Mouse (Mus musculus): Measurements from ENCODE around the gene Wbp2. TPM values are rescaled to one million over a fixed set of nuclear protein-coding genes. Genes with fewer than 3 reads are reported as not detected.
"Not testable (repeated sequence)": the region's sequence is repeated elsewhere in the genome, so short reads cannot be mapped to it uniquely, and the experiment has no call there.

Gene Wbp2
- polyA plus RNA-seq, 1 experiment from 2014 or later = 201 TPM

- no peak for TF ChIP-seq CTCF (IDR thresholded peaks at IDR 0.05; ENCODE audit: low read depth)
- WGBS = 92% methylated on average over 15 of the region's 15 CpGs
Observed at GRCm38 (mm10) chr11:116126261-116126660, 39.5 kb upstream of the Wbp2 start.

GRCm38 (mm10) chr11:116121731-116122245 lies 35.0 kb upstream of the Wbp2 start:
- not testable (repeated sequence) for H3K4me2 ChIP-seq (replicated peaks; ENCODE audit: low read depth); ATAC-seq; H3K27ac ChIP-seq (ENCODE audit: low read depth, low read length); H3K4me1 ChIP-seq (replicated peaks; ENCODE audit: control insufficient read depth, insufficient read depth, low read length); H3K4me3 ChIP-seq (ENCODE audit: low read depth, low read length); H3K27me3 ChIP-seq (replicated peaks; ENCODE audit: control insufficient read depth, insufficient read depth, low read length); H3K9me3 ChIP-seq (ENCODE audit: control insufficient read depth); H3K9ac ChIP-seq (ENCODE audit: low read depth, low read length)
- 89% methylated on average over 8 of the region's 8 CpGs for WGBS
- peaks cover 52% of the 10 kb centered on the region for H3K36me3 ChIP-seq (ENCODE audit: control insufficient read depth, insufficient read depth)

More at GRCm38 (mm10) chr11:116126261-116126660, 39.5 kb upstream of the Wbp2 start:
- Histone ChIP-seq H3K9me3 (ENCODE audit: control insufficient read depth) (no peaks in the 10 kb centered on the region), H3K27ac (ENCODE audit: low read depth, low read length) (no peak overlapping the region), H3K9ac (ENCODE audit: low read depth, low read length) (no peak overlapping the region), H3K4me2 (replicated peaks; ENCODE audit: low read depth) (no peak overlapping the region), H3K27me3 (replicated peaks; ENCODE audit: control insufficient read depth, insufficient read depth, low read length) (no peaks in the 10 kb centered on the region), H3K4me1 (replicated peaks; ENCODE audit: control insufficient read depth, insufficient read depth, low read length) (peaks cover 8% of the 10 kb centered on the region), H3K36me3 (ENCODE audit: control insufficient read depth, insufficient read depth) (peaks cover 54% of the 10 kb centered on the region), H3K4me3 (ENCODE audit: low read depth, low read length) (no peak overlapping the region)
- no peak for ATAC-seq

GRCm38 (mm10) chr11:116117819-116118218 lies 31.0 kb upstream of the Wbp2 start:
- Histone ChIP-seq H3K36me3 (ENCODE audit: control insufficient read depth, insufficient read depth) (peaks cover 17% of the 10 kb centered on the region), H3K4me1 (replicated peaks; ENCODE audit: control insufficient read depth, insufficient read depth, low read length) (no peaks in the 10 kb centered on the region), H3K4me3 (ENCODE audit: low read depth, low read length) (no peak overlapping the region), H3K27ac (ENCODE audit: low read depth, low read length) (no peak overlapping the region), H3K9me3 (ENCODE audit: control insufficient read depth) (no peaks in the 10 kb centered on the region), H3K4me2 (replicated peaks; ENCODE audit: low read depth) (no peak overlapping the region), H3K27me3 (replicated peaks; ENCODE audit: control insufficient read depth, insufficient read depth, low read length) (no peaks in the 10 kb centered on the region), H3K9ac (ENCODE audit: low read depth, low read length) (no peak overlapping the region)
- TF ChIP-seq CTCF (IDR thresholded peaks at IDR 0.05; ENCODE audit: low read depth) = peak; percentile 57
- ATAC-seq = no peak

GRCm38 (mm10) chr11:116117241-116117640 lies 30.4 kb upstream of the Wbp2 start:
- ATAC-seq = no peak
- TF ChIP-seq CTCF (IDR thresholded peaks at IDR 0.05; ENCODE audit: low read depth) = no peak
- Histone ChIP-seq H3K9me3 (ENCODE audit: control insufficient read depth) (no peaks in the 10 kb centered on the region), H3K4me3 (ENCODE audit: low read depth, low read length) (no peak overlapping the region), H3K4me2 (replicated peaks; ENCODE audit: low read depth) (no peak overlapping the region), H3K9ac (ENCODE audit: low read depth, low read length) (no peak overlapping the region), H3K36me3 (ENCODE audit: control insufficient read depth, insufficient read depth) (peaks cover 11% of the 10 kb centered on the region), H3K27ac (ENCODE audit: low read depth, low read length) (no peak overlapping the region), H3K4me1 (replicated peaks; ENCODE audit: control insufficient read depth, insufficient read depth, low read length) (no peaks in the 10 kb centered on the region), H3K27me3 (replicated peaks; ENCODE audit: control insufficient read depth, insufficient read depth, low read length) (no peaks in the 10 kb centered on the region)
- 77% methylated on average over 12 of the region's 12 CpGs for WGBS

- TF ChIP-seq CTCF (IDR thresholded peaks at IDR 0.05; ENCODE audit: low read depth) = no peak
- Histone ChIP-seq H3K9ac (ENCODE audit: low read depth, low read length) (no peak overlapping the region), H3K4me1 (replicated peaks; ENCODE audit: control insufficient read depth, insufficient read depth, low read length) (peaks cover 10% of the 10 kb centered on the region; the same call in 1 of the 2 replicates), H3K36me3 (ENCODE audit: control insufficient read depth, insufficient read depth) (no peaks in the 10 kb centered on the region), H3K4me2 (replicated peaks; ENCODE audit: low read depth) (no peak overlapping the region), H3K27me3 (replicated peaks; ENCODE audit: control insufficient read depth, insufficient read depth, low read length) (peaks cover 28% of the 10 kb centered on the region), H3K9me3 (ENCODE audit: control insufficient read depth) (no peaks in the 10 kb centered on the region), H3K4me3 (ENCODE audit: low read depth, low read length) (no peak overlapping the region), H3K27ac (ENCODE audit: low read depth, low read length) (no peak overlapping the region)
- no peak for ATAC-seq
- WGBS = 90% methylated on average over 19 of the region's 19 CpGs
Observed at GRCm38 (mm10) chr11:116111611-116112203, 24.9 kb upstream of the Wbp2 start.

GRCm38 (mm10) chr11:116111067-116111466 lies 24.3 kb upstream of the Wbp2 start:
- Histone ChIP-seq H3K4me2 (replicated peaks; ENCODE audit: low read depth) (0 out of 2 replicates have a peak overlapping the region, but pooled peaks have one; percentile 75), H3K36me3 (ENCODE audit: control insufficient read depth, insufficient read depth) (no peaks in the 10 kb centered on the region), H3K27ac (ENCODE audit: low read depth, low read length) (no peak overlapping the region), H3K4me1 (replicated peaks; ENCODE audit: control insufficient read depth, insufficient read depth, low read length) (peaks cover 12% of the 10 kb centered on the region; the same call in 1 of the 2 replicates), H3K9ac (ENCODE audit: low read depth, low read length) (no peak overlapping the region), H3K4me3 (ENCODE audit: low read depth, low read length) (no peak overlapping the region; the same call in 1 of the 2 replicates), H3K9me3 (ENCODE audit: control insufficient read depth) (no peaks in the 10 kb centered on the region), H3K27me3 (replicated peaks; ENCODE audit: control insufficient read depth, insufficient read depth, low read length) (peaks cover 28% of the 10 kb centered on the region)
- WGBS = 85% methylated on average over 4 of the region's 4 CpGs
- peak; percentile 39 for TF ChIP-seq CTCF (IDR thresholded peaks at IDR 0.05; ENCODE audit: low read depth)
- ATAC-seq = no peak

Data from intestine, postnatal 0 days (tissue).